Mouse (Mus musculus) heart, embryonic 15.5 days (tissue): ENCODE data around the gene Rexo1. TPM values are rescaled to one million over a fixed set of nuclear protein-coding genes. Genes with fewer than 3 reads are reported as not detected.

ENCODE experiments used
- ATAC-seq: fragments of 200-750 bp; cut with Nextera tagmentation; replicated peaks from 2 replicates; pipeline ENCODE4 v1.8.0; 2017; ENCODE audit warnings: low read depth, moderate TSS enrichment; ENCODE audit not compliant: insufficient number of reproducible peaks, insufficient read depth, low FRiP score
- H3K27ac ChIP-seq: fragments of 300-500 bp; sonication (generic); 2 replicates; pipeline ENCODE4 v1.5.1; 2015; ENCODE audit warnings: mild to moderate bottlenecking, inconsistent platforms
- H3K27me3 ChIP-seq: fragments of 300-500 bp; sonication (generic); 2 replicates; pipeline ENCODE4 v1.6.1; 2015; ENCODE audit warnings: inconsistent platforms
- H3K36me3 ChIP-seq: fragments of 300-500 bp; sonication (generic); 2 replicates; pipeline ENCODE4 v1.6.1; 2015; ENCODE audit warnings: mild to moderate bottlenecking, inconsistent platforms
- H3K4me1 ChIP-seq: fragments of 300-500 bp; sonication (generic); replicated peaks from 2 replicates; pipeline ENCODE4 v1.6.1; 2015; ENCODE audit warnings: inconsistent platforms
- H3K4me2 ChIP-seq: fragments of 300-500 bp; sonication (generic); 2 replicates; pipeline ENCODE4 v1.6.1; 2015; ENCODE audit warnings: inconsistent platforms, mild to moderate bottlenecking, moderate library complexity
- H3K4me3 ChIP-seq: fragments of 300-500 bp; sonication (generic); 2 replicates; pipeline ENCODE4 v1.5.1; 2015; ENCODE audit warnings: mild to moderate bottlenecking, inconsistent platforms
- H3K9ac ChIP-seq: fragments of 300-500 bp; sonication (generic); 2 replicates; pipeline ENCODE4 v1.6.1; 2015; ENCODE audit warnings: mild to moderate bottlenecking, inconsistent platforms
- H3K9me3 ChIP-seq: fragments of 300-500 bp; sonication (generic); replicated peaks from 2 replicates; pipeline ENCODE4 v1.6.1; 2016; ENCODE audit warnings: inconsistent platforms
- WGBS: fragments of 180-500 bp; shearing (Covaris S2); methylation state at CpG from one replicate; pipeline ENCODE4 v1.1.7; 2015; ENCODE audit warnings: mixed read lengths; 5-methylcytosine and 5-hydroxymethylcytosine counted together
- polyA plus RNA-seq: library from polyadenylated mRNA; unstranded; fragments of >200 nt; fragmentation: Nextera tagmentation; extraction: Ambion mirVana; gene quantifications from 2 replicates; pipeline ENCODE4 v1.2.1, GENCODE M21; 2015

The Rexo1 gene
- polyA plus RNA-seq, 1 experiment from 2014 or later, result 13.6 TPM

DNA sequence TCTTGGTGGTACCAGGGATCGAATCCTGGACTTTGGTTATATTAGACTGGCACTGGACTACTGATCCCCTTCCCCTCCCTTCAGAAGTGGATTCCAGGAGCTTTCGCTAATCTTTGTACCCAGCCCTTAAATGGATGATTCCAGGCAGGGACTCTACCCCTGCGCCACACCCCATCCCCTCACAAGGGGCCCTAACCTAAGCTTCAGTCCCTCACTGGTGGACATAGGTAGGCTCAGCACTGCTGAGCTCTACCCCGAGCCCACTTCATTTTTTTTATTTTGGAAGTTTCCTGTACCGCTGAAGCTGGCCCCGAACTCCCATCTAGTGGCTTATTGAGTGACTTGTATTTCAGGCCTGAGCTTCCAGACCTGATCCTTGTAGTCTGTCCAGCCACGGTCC lies 42.0 kb upstream of the Rexo1 start:
- Histone ChIP-seq H3K27ac (peak overlapping the region; percentile 88), H3K9ac (peak overlapping the region; percentile 67), H3K27me3 (no peaks in the 10 kb centered on the region), H3K9me3 (no peaks in the 10 kb centered on the region), H3K36me3 (peaks cover 17% of the 10 kb centered on the region), H3K4me1 (peaks cover 16% of the 10 kb centered on the region), H3K4me3 (peak overlapping the region; percentile 65), H3K4me2 (peak overlapping the region; percentile 84)
- ATAC-seq, result no peak
- 26% methylated on average over 7 of the region's 7 CpGs for WGBS

DNA sequence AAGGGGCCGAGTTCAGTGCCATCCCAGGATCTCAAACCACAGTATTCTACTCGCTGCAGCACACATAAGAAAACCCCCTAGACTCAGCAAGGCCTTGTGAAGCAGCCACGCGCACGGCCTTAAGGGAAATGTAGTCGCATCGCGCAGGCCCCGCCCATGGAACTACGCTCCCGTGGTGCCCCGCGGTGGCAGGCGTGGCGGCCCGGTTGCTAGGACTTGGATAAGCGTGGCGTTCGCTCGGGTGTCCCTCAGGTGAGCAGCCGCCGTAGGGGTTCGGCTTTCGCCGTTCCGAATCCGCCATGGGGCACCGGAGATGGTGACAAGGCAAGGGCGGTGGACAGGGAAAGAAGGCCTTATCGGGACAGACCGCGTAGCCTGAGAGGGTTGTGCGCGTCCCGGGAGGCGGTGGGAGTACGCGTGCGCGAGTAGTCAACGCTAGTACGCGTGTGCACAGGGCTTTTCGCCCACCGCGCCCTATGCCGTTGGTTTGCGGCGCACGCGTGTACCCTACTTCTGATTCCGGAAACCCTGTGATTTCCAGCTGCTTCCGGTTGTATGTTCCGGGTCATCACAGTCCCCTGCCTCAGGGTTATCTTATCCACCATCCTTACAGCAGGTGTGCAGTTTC lies 41.5 kb upstream of the Rexo1 start, which contains the start of the genes Scamp4 and Adat3:
Scamp4 (plus strand) TSS at position 175 of the 628 bp plus-strand sequence.
Adat3 (plus strand) TSS at position 183 of the 628 bp plus-strand sequence.
- peaks cover 16% of the 10 kb centered on the region for H3K4me1 ChIP-seq
- H3K4me3 ChIP-seq, result peak within 1 kb of the TSS; percentile 65
- peaks cover 13% of the 10 kb centered on the region for H3K36me3 ChIP-seq
- WGBS, result under 1% methylated on average over 54 of the region's 54 CpGs
- peak within 1 kb of the TSS; percentile 84 for H3K4me2 ChIP-seq
- H3K9me3 ChIP-seq, result no peaks in the 10 kb centered on the region
- H3K27ac ChIP-seq, result peak within 1 kb of the TSS; percentile 88
- H3K27me3 ChIP-seq, result no peaks in the 10 kb centered on the region
- peak; percentile 91 for ATAC-seq
- peak within 1 kb of the TSS; percentile 67 for H3K9ac ChIP-seq

DNA sequence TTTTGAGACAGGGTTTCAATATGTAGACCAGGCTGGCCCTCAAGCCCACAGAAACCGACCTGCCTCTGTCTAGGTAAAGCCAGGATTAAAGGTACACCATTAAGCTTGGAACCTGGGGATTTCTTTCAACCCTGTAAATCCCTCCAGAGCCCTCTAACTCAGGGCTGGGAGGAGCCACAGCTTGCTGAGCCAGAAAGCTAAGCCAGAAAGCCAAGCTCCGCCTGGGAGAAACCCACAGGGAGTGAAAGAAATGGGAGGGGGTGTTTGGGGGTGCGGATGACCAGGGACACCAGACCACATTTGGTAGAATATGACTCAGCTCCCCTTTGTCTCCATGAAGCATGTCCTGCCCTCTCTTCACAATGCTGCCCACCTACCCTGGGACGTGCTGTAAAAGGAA lies 35.0 kb upstream of the Rexo1 start:
- ATAC-seq, result no peak
- Histone ChIP-seq H3K27me3 (no peaks in the 10 kb centered on the region), H3K4me2 (no peak overlapping the region), H3K36me3 (no peaks in the 10 kb centered on the region), H3K4me1 (no peaks in the 10 kb centered on the region), H3K4me3 (no peak overlapping the region), H3K9ac (no peak overlapping the region), H3K27ac (no peak overlapping the region), H3K9me3 (no peaks in the 10 kb centered on the region)
- 30% methylated on average over 4 of the region's 4 CpGs for WGBS

- WGBS, result under 1% methylated on average over 71 of the region's 73 CpGs
- Histone ChIP-seq H3K27me3 (no peaks in the 10 kb centered on the region), H3K4me3 (peak within 1 kb of the TSS; percentile 92), H3K36me3 (peaks cover 13% of the 10 kb centered on the region), H3K4me1 (peaks cover 42% of the 10 kb centered on the region), H3K9me3 (no peaks in the 10 kb centered on the region), H3K9ac (peak within 1 kb of the TSS; percentile 97), H3K27ac (peak within 1 kb of the TSS; percentile 83), H3K4me2 (peak within 1 kb of the TSS; percentile 95)
- peak; percentile 96 for ATAC-seq
These were observed 28.8 kb upstream of the Rexo1 start, which contains the start of gene Abhd17a for GRCm38 (mm10) chr10:80589879-80590854. Gene Abhd17a, minus strand, starts transcription at chr10:80590341.

- Histone ChIP-seq H3K4me2 (peak overlapping the region; percentile 95), H3K9ac (peak overlapping the region; percentile 97), H3K9me3 (no peaks in the 10 kb centered on the region), H3K36me3 (peaks cover 13% of the 10 kb centered on the region), H3K4me1 (peaks cover 51% of the 10 kb centered on the region), H3K4me3 (peak overlapping the region; percentile 92), H3K27me3 (no peaks in the 10 kb centered on the region), H3K27ac (peak overlapping the region; percentile 83)
- no peak for ATAC-seq
- 9% methylated on average over 12 of the region's 12 CpGs for WGBS
These were observed 27.9 kb upstream of the Rexo1 start for GRCm38 (mm10) chr10:80589127-80589878.

DNA sequence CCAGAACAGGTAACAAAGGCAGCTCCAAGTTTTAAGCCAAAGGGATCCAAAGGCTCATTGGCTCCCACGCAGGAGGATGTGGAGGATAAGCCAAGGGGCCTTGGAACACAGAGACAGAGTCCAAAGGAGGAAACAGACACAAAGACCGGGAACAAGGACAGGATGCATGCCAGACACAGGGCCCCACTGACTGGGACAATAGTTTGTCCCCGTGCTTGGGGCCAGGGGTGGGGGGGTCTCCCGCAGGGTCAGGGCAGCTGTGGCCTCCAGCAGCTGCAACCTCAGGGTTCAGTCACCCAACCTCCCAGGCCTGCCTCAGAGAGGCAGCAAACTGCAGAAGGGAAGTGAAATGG lies 25.9 kb upstream of the Rexo1 start:
- 0 out of 2 replicates have a peak overlapping the region, but pooled peaks have one; percentile 31 for H3K9ac ChIP-seq
- H3K27ac ChIP-seq, result peak overlapping the region; percentile 83
- no peaks in the 10 kb centered on the region for H3K27me3 ChIP-seq
- peaks cover 23% of the 10 kb centered on the region for H3K36me3 ChIP-seq
- H3K4me1 ChIP-seq, result peaks cover 60% of the 10 kb centered on the region
- H3K4me3 ChIP-seq, result peak overlapping the region; percentile 21
- WGBS, result 47% methylated on average over 4 of the region's 4 CpGs
- 0 out of 2 replicates have a peak, but pooled peaks have one; percentile 20 for ATAC-seq
- H3K9me3 ChIP-seq, result no peaks in the 10 kb centered on the region
- H3K4me2 ChIP-seq, result peak overlapping the region; percentile 38

DNA sequence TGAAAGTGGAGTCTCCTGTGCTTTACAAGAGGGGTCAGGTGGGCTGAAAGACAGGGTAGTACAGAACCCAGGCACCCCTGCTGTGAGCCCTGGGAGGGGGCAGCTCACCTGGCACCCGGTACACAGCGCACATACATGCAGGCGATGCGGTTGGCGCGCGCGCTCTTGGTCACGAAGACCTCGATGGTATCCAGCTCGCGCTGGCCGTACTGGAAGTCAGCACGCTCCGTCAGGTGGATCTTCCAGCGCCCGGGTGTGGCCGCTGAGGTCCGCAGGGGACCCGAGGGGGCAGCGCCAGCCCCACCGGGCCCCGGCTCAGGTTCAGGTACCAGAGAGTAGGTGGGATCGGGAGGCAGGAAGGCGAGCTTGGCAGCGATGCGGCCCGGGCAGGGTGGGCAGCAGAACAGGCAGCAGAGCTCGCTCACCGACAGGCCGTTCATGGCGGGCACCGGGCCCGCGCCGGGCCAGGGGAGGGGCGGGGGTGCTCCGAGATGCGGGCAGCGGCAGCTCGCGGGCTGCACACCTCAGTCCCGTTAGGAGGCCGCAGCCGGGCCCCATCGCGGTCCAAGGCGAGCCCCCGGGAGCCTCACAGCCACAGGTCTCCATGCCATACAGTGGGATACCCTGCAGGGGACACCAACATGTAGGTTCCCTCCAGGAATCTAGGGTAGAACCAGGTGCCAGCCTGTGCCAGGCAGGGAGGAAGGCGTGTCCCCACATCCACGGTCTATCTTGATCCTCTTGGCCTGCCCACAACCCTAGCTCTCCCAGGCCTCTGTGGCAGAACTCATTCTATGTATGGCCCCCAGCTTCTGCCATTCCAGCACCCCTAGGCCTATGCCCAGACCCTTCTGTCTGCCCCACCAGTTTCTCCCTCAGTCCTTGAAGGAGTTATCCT lies 25.3 kb upstream of the Rexo1 start:
- Histone ChIP-seq H3K27ac (peak overlapping the region; percentile 83), H3K9me3 (no peaks in the 10 kb centered on the region), H3K4me3 (peak overlapping the region; percentile 21), H3K27me3 (no peaks in the 10 kb centered on the region), H3K4me2 (peak overlapping the region; percentile 38), H3K9ac (peak overlapping the region; percentile 31; the same call in 1 of the 2 replicates), H3K4me1 (peaks cover 60% of the 10 kb centered on the region), H3K36me3 (peaks cover 26% of the 10 kb centered on the region)
- ATAC-seq, result no peak
- 89% methylated on average over 51 of the region's 51 CpGs for WGBS

- peak overlapping the region; percentile 21 for H3K4me3 ChIP-seq
- no peaks in the 10 kb centered on the region for H3K9me3 ChIP-seq
- 83% methylated on average over 8 of the region's 8 CpGs for WGBS
- peak overlapping the region; percentile 16; the same call in 1 of the 2 replicates for H3K9ac ChIP-seq
- ATAC-seq, result no peak
- H3K27ac ChIP-seq, result peak overlapping the region; percentile 46; the same call in 1 of the 2 replicates
- H3K4me1 ChIP-seq, result peaks cover 59% of the 10 kb centered on the region
- peak overlapping the region; percentile 38 for H3K4me2 ChIP-seq
- H3K36me3 ChIP-seq, result peaks cover 26% of the 10 kb centered on the region
- no peaks in the 10 kb centered on the region for H3K27me3 ChIP-seq
These were observed 24.2 kb upstream of the Rexo1 start for GRCm38 (mm10) chr10:80585581-80585980.

- Histone ChIP-seq H3K4me3 (peak overlapping the region; percentile 21), H3K4me1 (peaks cover 58% of the 10 kb centered on the region), H3K9me3 (no peaks in the 10 kb centered on the region), H3K4me2 (peak overlapping the region; percentile 38), H3K9ac (0 out of 2 replicates have a peak overlapping the region, but pooled peaks have one; percentile 4), H3K27me3 (no peaks in the 10 kb centered on the region), H3K27ac (peak overlapping the region; percentile 46), H3K36me3 (peaks cover 26% of the 10 kb centered on the region)
- ATAC-seq, result no peak
- WGBS, result 66% methylated on average over 12 of the region's 12 CpGs
These were observed 23.5 kb upstream of the Rexo1 start for GRCm38 (mm10) chr10:80584642-80585552.
